Mouse (Mus musculus) liver, adult 2 months (tissue): ENCODE data around the gene Yjefn3. TPM values are rescaled to one million over a fixed set of nuclear protein-coding genes. Genes with fewer than 3 reads are reported as not detected.
"Not testable (repeated sequence)": the region's sequence is repeated elsewhere in the genome, so short reads cannot be mapped to it uniquely, and the experiment has no call there.

ENCODE experiments used
- DNase-seq: peaks from one replicate; pipeline ENCODE4 v3.0.0-alpha.2; 2011; ENCODE audit warnings: low read depth, low spot score; ENCODE audit errors: extremely low read depth
- H3K27ac ChIP-seq: fragments of 200-500 bp; replicated peaks from 2 replicates; pipeline ENCODE4 v1.5.1; 2012; ENCODE audit warnings: low read depth, mild to moderate bottlenecking, control low read depth, inconsistent platforms, low read length; ENCODE audit not compliant: insufficient read depth
- H3K27me3 ChIP-seq: fragments of 200-500 bp; 2 replicates; pipeline ENCODE4 v1.6.1; 2012; ENCODE audit warnings: mild to moderate bottlenecking, moderate library complexity, low read length, inconsistent platforms; ENCODE audit not compliant: control insufficient read depth, insufficient read depth
- H3K36me3 ChIP-seq: fragments of 200-500 bp; 2 replicates; pipeline ENCODE4 v1.6.1; 2012; ENCODE audit warnings: low read length, inconsistent platforms; ENCODE audit not compliant: control insufficient read depth, insufficient read depth
- H3K4me1 ChIP-seq: fragments of 200-500 bp; 2 replicates; pipeline ENCODE4 v1.6.1; 2011; ENCODE audit warnings: low read length; ENCODE audit not compliant: control insufficient read depth, insufficient read depth
- H3K4me3 ChIP-seq: fragments of 200-500 bp; 2 replicates; pipeline ENCODE4 v1.5.1; 2011; ENCODE audit warnings: low read depth, mild to moderate bottlenecking, control low read depth, low read length, moderate library complexity; ENCODE audit not compliant: insufficient read depth
- H3K79me2 ChIP-seq: fragments of 200-500 bp; 2 replicates; pipeline ENCODE4 v1.6.1; 2012; ENCODE audit warnings: inconsistent platforms, mild to moderate bottlenecking, low read length, moderate library complexity; ENCODE audit not compliant: control insufficient read depth, insufficient read depth
- H3K9ac ChIP-seq: fragments of 200-500 bp; 2 replicates; pipeline ENCODE4 v1.6.1; 2012; ENCODE audit warnings: low read depth, mild to moderate bottlenecking, control low read depth, inconsistent platforms, low read length
- CTCF ChIP-seq: fragments of 200-500 bp; IDR thresholded peaks from 2 replicates; pipeline ENCODE4 v1.5.1; 2011; ENCODE audit warnings: low read depth, low read length, control low read depth
- POLR2A ChIP-seq: fragments of 200-500 bp; IDR thresholded peaks from 2 replicates; pipeline ENCODE4 v1.6.1; 2011; ENCODE audit warnings: low read length, control low read depth; ENCODE audit not compliant: insufficient read depth; ENCODE audit errors: extremely low read depth
- WGBS: fragments of 180-500 bp; shearing (Covaris S2); methylation state at CpG from one replicate; pipeline ENCODE4 v1.1.7; 2018; 5-methylcytosine and 5-hydroxymethylcytosine counted together
- polyA plus RNA-seq: library from polyadenylated mRNA; depleted of rRNA; stranded (reverse); fragments of >200 nt; gene quantifications from 2 replicates; pipeline ENCODE4 v1.2.3, GENCODE M21; 2012; rRNA removed
- total RNA-seq: library from RNA; depleted of rRNA; stranded (reverse); fragments of >200 nt; gene quantifications from 2 replicates; pipeline ENCODE4 v1.2.3, GENCODE M21; 2014; rRNA removed

The Yjefn3 gene
- total RNA-seq: 0.20 and 0.83 TPM in 2 replicates
- polyA plus RNA-seq: 1.4 and 2.0 TPM in 2 replicates

DNA sequence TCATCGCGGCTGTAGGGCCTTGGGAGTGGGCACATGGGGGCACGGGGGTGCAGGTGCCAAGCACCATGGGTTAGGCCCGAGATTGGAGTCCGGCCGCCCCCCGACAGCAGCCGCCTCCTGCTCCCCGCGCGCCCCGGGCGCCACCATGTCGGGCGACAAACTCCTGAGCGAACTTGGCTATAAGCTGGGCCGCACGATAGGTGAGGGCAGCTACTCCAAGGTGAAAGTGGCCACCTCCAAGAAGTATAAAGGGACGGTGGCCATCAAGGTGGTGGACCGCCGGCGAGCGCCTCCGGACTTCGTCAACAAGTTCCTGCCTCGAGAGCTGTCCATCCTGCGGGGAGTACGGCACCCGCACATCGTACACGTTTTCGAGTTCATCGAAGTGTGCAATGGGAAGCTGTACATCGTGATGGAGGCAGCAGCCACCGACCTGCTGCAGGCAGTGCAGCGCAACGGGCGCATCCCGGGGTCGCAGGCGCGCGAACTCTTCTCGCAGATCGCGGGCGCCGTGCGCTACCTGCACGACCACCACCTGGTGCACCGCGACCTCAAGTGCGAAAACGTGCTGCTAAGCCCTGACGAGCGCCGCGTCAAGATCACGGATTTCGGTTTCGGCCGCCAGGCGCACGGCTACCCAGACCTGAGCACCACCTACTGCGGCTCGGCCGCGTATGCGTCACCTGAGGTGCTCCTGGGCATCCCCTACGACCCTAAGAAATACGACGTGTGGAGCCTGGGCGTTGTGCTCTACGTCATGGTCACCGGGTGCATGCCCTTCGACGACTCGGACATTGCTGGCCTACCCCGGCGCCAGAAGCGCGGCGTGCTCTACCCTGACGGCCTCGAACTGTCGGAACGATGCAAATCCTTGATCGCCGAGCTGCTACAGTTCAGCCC lies at the start of gene Yjefn3, which contains the start of the genes Tssk6 and Ndufa13:
TSS of gene Yjefn3 (minus strand) at position 550 of the 900 bp plus-strand sequence.
TSS of gene Tssk6 (plus strand) at position 22 of the 900 bp plus-strand sequence.
TSS of gene Ndufa13 (minus strand) at position 396 of the 900 bp plus-strand sequence.
- H3K4me3 ChIP-seq: peak within 1 kb of the TSS; percentile 93
- H3K36me3 ChIP-seq: no peaks in the 10 kb centered on the region
- 10% methylated on average over 89 of the region's 89 CpGs for WGBS
- DNase-seq: no peak
- H3K9ac ChIP-seq: peak within 1 kb of the TSS; percentile 86
- H3K4me1 ChIP-seq: peaks cover 18% of the 10 kb centered on the region
- H3K79me2 ChIP-seq: peaks cover 13% of the 10 kb centered on the region
- H3K27me3 ChIP-seq: no peaks in the 10 kb centered on the region
- TF ChIP-seq POLR2A: no peak
- 0 out of 2 replicates have a peak, but pooled peaks have one; percentile 1 for TF ChIP-seq CTCF
- peak within 1 kb of the TSS; percentile 89 for H3K27ac ChIP-seq

DNA sequence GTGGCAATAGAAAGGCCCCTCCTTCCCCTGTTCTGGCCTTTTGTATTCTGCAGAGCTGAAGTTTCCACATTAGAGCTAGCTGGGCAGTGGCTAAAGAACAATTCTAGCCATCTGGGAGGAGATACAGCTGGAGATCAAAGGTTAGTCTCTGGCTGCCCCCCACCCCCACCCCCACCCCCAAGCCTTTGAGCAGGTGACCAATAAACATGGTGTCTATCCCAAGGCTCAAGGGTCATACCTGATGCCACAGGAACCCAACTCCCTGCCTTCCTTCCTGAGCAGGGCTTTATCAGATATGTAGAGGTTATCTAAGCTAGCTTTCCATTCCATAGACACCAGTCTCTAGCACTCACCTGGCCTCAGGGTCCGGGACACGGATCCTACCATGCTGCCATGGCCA lies 47.8 kb upstream of the Yjefn3 start:
- TF ChIP-seq POLR2A (no peak), CTCF (no peak)
- H3K27me3 ChIP-seq: no peaks in the 10 kb centered on the region
- DNase-seq: peak; percentile 82
- peak overlapping the region; percentile 98 for H3K27ac ChIP-seq
- no peak overlapping the region for H3K4me3 ChIP-seq
- peaks cover 30% of the 10 kb centered on the region for H3K79me2 ChIP-seq
- 31% methylated on average over 2 of the region's 2 CpGs for WGBS
- no peak overlapping the region; the same call in 1 of the 2 replicates for H3K9ac ChIP-seq
- peaks cover 26% of the 10 kb centered on the region for H3K4me1 ChIP-seq
- peaks cover 5% of the 10 kb centered on the region for H3K36me3 ChIP-seq

GRCm38 (mm10) chr8:69942495-69942894 lies 40.0 kb upstream of the Yjefn3 start:
- H3K27me3 ChIP-seq, H3K27ac ChIP-seq, H3K4me3 ChIP-seq, DNase-seq, H3K9ac ChIP-seq, H3K36me3 ChIP-seq: not testable (repeated sequence)
- H3K79me2 ChIP-seq: peaks cover 55% of the 10 kb centered on the region
- peaks cover 14% of the 10 kb centered on the region for H3K4me1 ChIP-seq
- 75% methylated on average over 3 of the region's 3 CpGs for WGBS

GRCm38 (mm10) chr8:69940386-69940785 lies 37.9 kb upstream of the Yjefn3 start:
- Histone ChIP-seq H3K27me3 (no peaks in the 10 kb centered on the region), H3K4me1 (peaks cover 17% of the 10 kb centered on the region), H3K4me3 (no peak overlapping the region), H3K79me2 (peaks cover 54% of the 10 kb centered on the region), H3K27ac (no peak overlapping the region), H3K36me3 (no peaks in the 10 kb centered on the region), H3K9ac (no peak overlapping the region)
- no peak for TF ChIP-seq CTCF
- TF ChIP-seq POLR2A: no peak
- no peak for DNase-seq
- WGBS: 85% methylated on average over 2 of the region's 2 CpGs

DNA sequence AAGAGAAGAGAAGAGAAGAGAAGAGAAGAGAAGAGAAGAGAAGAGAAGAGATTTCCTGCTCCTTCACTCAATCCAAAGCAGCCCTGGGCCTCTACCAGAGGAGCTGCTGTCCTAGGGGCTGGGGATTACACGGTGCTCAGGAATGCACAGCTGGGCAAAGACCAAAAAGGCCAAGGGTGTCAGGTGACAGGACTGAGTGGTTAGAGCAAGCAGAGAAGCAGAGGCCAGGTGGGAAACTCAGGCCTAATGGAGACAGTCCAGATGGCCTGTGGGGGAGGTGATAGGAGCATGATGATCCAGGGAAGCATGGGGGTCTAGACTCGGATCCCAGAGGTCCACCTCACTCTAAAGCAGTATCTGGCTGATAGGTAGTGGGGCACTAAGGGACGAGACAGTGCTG lies 37.1 kb upstream of the Yjefn3 start:
- 50% methylated on average over 3 of the region's 3 CpGs for WGBS
- no peak overlapping the region for H3K4me3 ChIP-seq
- H3K27me3 ChIP-seq: no peaks in the 10 kb centered on the region
- no peaks in the 10 kb centered on the region for H3K36me3 ChIP-seq
- H3K4me1 ChIP-seq: peaks cover 17% of the 10 kb centered on the region
- DNase-seq: peak; percentile 37
- H3K9ac ChIP-seq: no peak overlapping the region
- no peak overlapping the region for H3K27ac ChIP-seq
- H3K79me2 ChIP-seq: peaks cover 52% of the 10 kb centered on the region
- TF ChIP-seq POLR2A (no peak), CTCF (no peak)
